Mouse (Mus musculus) C2C12 (cell line): ENCODE data around the gene Ppp1r14b. TPM values are rescaled to one million over a fixed set of nuclear protein-coding genes. Genes with fewer than 3 reads are reported as not detected.

Experiments used
- H3K27me3 ChIP-seq: one replicate; pipeline ENCODE4 v1.6.1; 2011; ENCODE audit not compliant: control insufficient read depth, insufficient read depth, insufficient read length
- H3K36me3 ChIP-seq: one replicate; pipeline ENCODE4 v1.6.1; 2011; ENCODE audit not compliant: control insufficient read depth, insufficient read depth
- H3K4me3 ChIP-seq: one replicate; pipeline ENCODE4 v1.5.1; 2011; ENCODE audit warnings: mild to moderate bottlenecking, control low read depth; ENCODE audit not compliant: poor library complexity, insufficient read depth, severe bottlenecking
- H3K79me2 ChIP-seq: one replicate; pipeline ENCODE4 v1.6.1; 2011; ENCODE audit not compliant: control insufficient read depth, insufficient read depth
- H3K79me3 ChIP-seq: one replicate; pipeline ENCODE4 v1.6.1; 2011; ENCODE audit warnings: low read depth, control low read depth
- H3ac ChIP-seq: one replicate; pipeline ENCODE3; 2011; ENCODE audit warnings: low read depth; ENCODE audit not compliant: control insufficient read depth, insufficient read length
- CEBPB ChIP-seq: IDR thresholded peaks from one replicate; pipeline ENCODE4 v1.6.1; 2011; ENCODE audit warnings: low read depth, mild to moderate bottlenecking, control low read depth, moderate library complexity
- CTCF ChIP-seq: IDR thresholded peaks from one replicate; pipeline ENCODE4 v1.5.1; 2011; ENCODE audit not compliant: control insufficient read depth, insufficient read depth, insufficient read length
- FOSL1 ChIP-seq: IDR thresholded peaks from one replicate; pipeline ENCODE4 v1.8.0; 2011; ENCODE audit warnings: mild to moderate bottlenecking, low read length; ENCODE audit not compliant: poor library complexity, insufficient read depth, severe bottlenecking
- MAX ChIP-seq: IDR thresholded peaks from one replicate; pipeline ENCODE4 v1.6.1; 2011; ENCODE audit warnings: mild to moderate bottlenecking, control low read depth
- MYOD1 ChIP-seq: IDR thresholded peaks from one replicate; pipeline ENCODE4 v1.6.1; 2011; ENCODE audit warnings: low read depth; ENCODE audit not compliant: control insufficient read depth, insufficient read length
- MYOG ChIP-seq: IDR thresholded peaks from one replicate; pipeline ENCODE4 v1.6.1; 2011; ENCODE audit not compliant: control insufficient read depth, insufficient read length; ENCODE audit errors: extremely low read depth
- USF1 ChIP-seq: IDR thresholded peaks from one replicate; pipeline ENCODE4 v1.6.1; 2011; ENCODE audit warnings: low read depth, mild to moderate bottlenecking, control low read depth, moderate library complexity
- polyA plus RNA-seq: library from polyadenylated mRNA; unstranded; fragments of >200 nt; fragmentation: generic; extraction: Trizol; gene quantifications from one replicate; pipeline ENCODE4 v1.2.1, GENCODE M21; 2012; ENCODE audit warnings: missing spikeins

Ppp1r14b gene
- polyA plus RNA-seq, 1 experiment: 1,811 TPM

DNA sequence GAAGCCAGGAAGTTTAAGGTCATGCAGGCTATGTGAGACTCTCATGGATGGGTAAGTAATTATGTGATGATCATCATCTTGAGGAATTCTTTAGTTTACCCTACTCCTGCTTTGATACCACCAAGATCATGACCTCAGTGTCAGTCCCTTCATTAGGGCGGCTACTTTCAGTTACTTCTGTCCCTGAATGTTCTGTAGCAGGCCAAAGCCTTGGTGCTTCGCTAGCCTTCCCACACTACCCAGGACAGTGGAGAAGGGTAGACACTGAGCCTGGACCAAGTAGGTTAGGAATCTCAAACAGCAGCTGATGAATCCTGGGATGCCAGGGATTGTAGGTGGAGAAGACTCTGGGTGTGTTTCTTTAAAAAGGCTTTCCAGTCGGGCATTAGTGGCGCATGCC, 6.7 kb downstream of the Ppp1r14b start:
- Histone ChIP-seq H3ac (no peak overlapping the region), H3K79me3 (peaks cover 22% of the 10 kb centered on the region), H3K36me3 (peaks cover 49% of the 10 kb centered on the region), H3K4me3 (no peak overlapping the region), H3K79me2 (peaks cover 46% of the 10 kb centered on the region), H3K27me3 (no peaks in the 10 kb centered on the region)
- TF ChIP-seq USF1: no peak
- no peak for TF ChIP-seq FOSL1
- TF ChIP-seq MYOD1: no peak
- no peak for TF ChIP-seq CEBPB
- no peak for TF ChIP-seq CTCF
- no peak for TF ChIP-seq MYOG
- TF ChIP-seq MAX: no peak

DNA sequence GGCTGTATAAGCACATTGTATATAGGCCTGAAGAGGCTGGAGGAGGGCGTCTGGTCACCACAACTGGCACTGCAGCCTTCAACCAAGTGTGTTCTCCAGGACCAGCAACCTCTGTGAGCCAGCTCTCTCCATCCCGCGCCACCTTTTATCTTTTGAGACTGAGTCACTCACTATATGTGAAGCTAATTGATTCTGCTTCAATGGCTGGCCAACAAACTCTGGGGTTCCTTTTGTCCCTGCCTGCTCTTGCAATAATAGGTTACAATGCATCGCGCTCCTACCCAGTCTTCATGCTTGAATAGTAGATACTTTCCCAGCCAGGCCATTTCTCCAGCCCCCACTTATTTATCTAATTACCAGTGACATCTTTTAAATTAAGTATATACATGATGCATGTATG, 8.9 kb downstream of the Ppp1r14b start:
- H3K36me3 ChIP-seq: peaks cover 27% of the 10 kb centered on the region
- no peak overlapping the region for H3ac ChIP-seq
- H3K79me3 ChIP-seq: peaks cover 3% of the 10 kb centered on the region
- H3K4me3 ChIP-seq: no peak overlapping the region
- H3K79me2 ChIP-seq: peaks cover 27% of the 10 kb centered on the region
- TF ChIP-seq FOSL1 (no peak), MYOG (no peak), CTCF (no peak), MAX (no peak), CEBPB (no peak), USF1 (no peak), MYOD1 (no peak)
- H3K27me3 ChIP-seq: no peaks in the 10 kb centered on the region

DNA sequence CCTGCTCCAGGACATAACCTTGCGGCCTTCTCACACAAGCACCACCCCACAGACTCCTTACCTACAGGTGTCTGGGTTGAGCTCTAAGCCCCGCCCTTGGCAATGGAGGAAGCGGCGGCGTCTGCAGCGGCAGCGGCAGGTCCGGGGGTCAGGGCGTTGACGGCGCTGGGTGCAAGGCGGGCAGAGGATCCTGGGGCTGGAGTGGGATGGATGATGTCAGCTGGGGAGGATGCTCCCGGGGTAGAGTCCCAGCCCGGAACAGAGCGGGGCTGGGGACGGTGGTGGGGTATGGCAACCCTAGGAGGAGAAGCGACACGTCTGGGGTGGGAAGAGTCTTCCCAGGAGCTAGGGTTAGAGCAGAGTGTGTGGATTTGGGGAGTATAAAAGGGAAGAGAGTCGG, 10.5 kb downstream of the Ppp1r14b start:
- H3K4me3 ChIP-seq: no peak overlapping the region

DNA sequence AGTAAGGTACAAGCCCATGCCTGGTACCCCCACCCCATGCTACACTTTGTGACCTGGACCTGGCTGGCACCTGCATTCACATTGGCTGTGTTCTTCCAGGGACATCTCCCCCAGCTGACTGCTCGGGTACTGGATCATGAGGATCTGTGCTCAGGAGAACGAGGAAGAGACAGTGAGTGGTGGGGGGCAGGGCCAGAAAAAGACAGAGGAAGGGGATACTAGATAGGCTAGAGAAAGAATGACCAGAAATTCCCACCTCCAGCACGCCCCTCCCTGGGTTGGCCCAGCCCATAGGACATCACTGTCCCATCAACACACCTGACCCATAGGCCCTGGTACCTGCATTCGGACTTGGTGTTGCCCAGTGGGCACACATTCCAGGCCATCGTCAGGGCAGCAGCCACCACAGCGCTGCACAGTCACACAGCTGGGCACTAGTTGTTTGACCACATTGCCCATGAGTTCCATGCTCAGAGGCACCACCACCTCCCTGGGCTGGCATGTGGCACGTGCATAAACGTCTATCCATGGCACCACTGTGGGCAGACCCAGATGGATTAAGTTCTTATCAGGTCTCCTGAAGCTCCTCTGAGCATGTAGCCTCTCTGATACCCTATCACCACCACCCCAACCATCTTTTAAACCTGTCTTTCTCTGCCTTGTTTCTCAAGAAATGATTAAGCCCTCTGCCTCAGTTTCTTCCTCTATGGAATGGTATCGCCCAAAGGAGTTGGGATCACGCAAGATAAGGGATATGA, 11.4 kb downstream of the Ppp1r14b start:
- TF ChIP-seq FOSL1: no peak
- no peak for TF ChIP-seq CEBPB
- no peak for TF ChIP-seq MAX
- TF ChIP-seq CTCF: no peak
- no peak for TF ChIP-seq USF1
- TF ChIP-seq MYOG: no peak
- H3ac ChIP-seq: peak overlapping the region; percentile 28
- no peaks in the 10 kb centered on the region for H3K27me3 ChIP-seq
- H3K79me2 ChIP-seq: peaks cover 12% of the 10 kb centered on the region
- H3K79me3 ChIP-seq: peaks cover 3% of the 10 kb centered on the region
- peaks cover 23% of the 10 kb centered on the region for H3K36me3 ChIP-seq
- H3K4me3 ChIP-seq: peak overlapping the region; percentile 50

More for the DNA sequence above, 10.5 kb downstream of the Ppp1r14b start:
- peaks cover 3% of the 10 kb centered on the region for H3K79me3 ChIP-seq
- no peaks in the 10 kb centered on the region for H3K27me3 ChIP-seq
- no peak for TF ChIP-seq MYOG
- no peak for TF ChIP-seq FOSL1
- TF ChIP-seq USF1: no peak
- TF ChIP-seq CEBPB: no peak
- TF ChIP-seq CTCF: no peak
- no peak for TF ChIP-seq MYOD1
- no peak for TF ChIP-seq MAX
- peaks cover 23% of the 10 kb centered on the region for H3K36me3 ChIP-seq
- H3ac ChIP-seq: no peak overlapping the region
- peaks cover 18% of the 10 kb centered on the region for H3K79me2 ChIP-seq

DNA sequence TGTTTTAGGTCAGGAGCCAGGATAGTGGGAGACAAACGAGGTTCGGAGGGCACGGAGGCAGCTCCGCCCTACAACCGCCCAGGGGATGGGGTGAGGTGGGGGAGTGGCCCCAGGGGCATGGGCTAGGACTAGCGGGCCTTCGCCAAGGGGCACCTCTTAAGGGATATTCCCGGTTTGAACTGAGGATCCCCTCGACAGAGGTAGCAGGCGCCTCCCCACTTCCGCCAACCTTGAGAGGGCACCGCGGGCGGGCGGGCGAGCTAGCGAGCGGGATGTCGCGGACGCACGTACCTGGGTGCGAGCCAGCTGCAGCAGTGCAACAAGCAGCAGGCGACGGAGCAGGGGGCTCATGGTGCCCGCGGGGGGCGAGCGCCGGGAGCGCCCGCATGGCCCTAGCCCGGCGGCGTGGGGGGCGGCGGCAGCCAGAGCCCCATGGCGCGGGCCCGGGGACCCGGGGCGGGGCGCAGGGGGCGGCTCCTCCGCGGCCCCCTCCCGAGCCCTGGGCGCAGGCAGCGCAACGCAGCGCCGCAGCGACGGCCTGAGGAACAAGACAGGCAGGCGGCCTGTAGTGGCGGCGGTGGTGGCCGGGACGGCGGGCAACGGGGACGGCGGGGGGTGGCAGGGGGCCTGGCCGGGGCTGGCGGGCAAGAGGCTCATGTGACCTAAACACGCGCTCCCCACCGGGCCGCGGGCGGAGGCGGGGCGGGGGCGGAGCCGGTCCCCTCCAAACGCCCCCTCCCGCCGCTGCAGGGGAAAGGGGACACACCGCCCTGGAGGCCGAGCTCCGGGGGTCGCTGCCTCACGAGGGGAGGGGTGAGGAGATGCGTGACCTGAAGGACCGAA, 12.5 kb downstream of the Ppp1r14b start, which contains the start of gene Vegfb:
TSS of gene Vegfb (minus strand) at position 591 of the 843 bp plus-strand sequence.
- peak within 1 kb of the TSS; percentile 72 for H3ac ChIP-seq
- H3K4me3 ChIP-seq: peak within 1 kb of the TSS; percentile 50
- H3K79me2 ChIP-seq: peaks cover 12% of the 10 kb centered on the region
- peaks cover 18% of the 10 kb centered on the region for H3K36me3 ChIP-seq
- TF ChIP-seq MAX: no peak
- TF ChIP-seq FOSL1: no peak
- no peak for TF ChIP-seq MYOD1
- TF ChIP-seq USF1: no peak
- no peak for TF ChIP-seq MYOG
- TF ChIP-seq CTCF: no peak
- TF ChIP-seq CEBPB: no peak
- peaks cover 3% of the 10 kb centered on the region for H3K79me3 ChIP-seq
- no peaks in the 10 kb centered on the region for H3K27me3 ChIP-seq
